Mouse (Mus musculus) limb, embryonic 13.5 days (tissue): Measurements from ENCODE around the gene Pigb. TPM values are rescaled to one million over a fixed set of nuclear protein-coding genes. Genes with fewer than 3 reads are reported as not detected.

ENCODE experiments used
- ATAC-seq: fragments of 200-750 bp; cut with Nextera tagmentation; 2 replicates; pipeline ENCODE4 v1.8.0; 2017; ENCODE audit warnings: low read depth, moderate number of reproducible peaks, moderate TSS enrichment; ENCODE audit not compliant: low FRiP score
- H3K27ac ChIP-seq: fragments of 300-500 bp; sonication (generic); 2 replicates; pipeline ENCODE4 v1.5.1; 2015; ENCODE audit warnings: inconsistent platforms, mild to moderate bottlenecking, moderate library complexity
- H3K27me3 ChIP-seq: fragments of 300-500 bp; sonication (generic); 2 replicates; pipeline ENCODE4 v1.6.1; 2015; ENCODE audit warnings: mild to moderate bottlenecking, inconsistent platforms
- H3K36me3 ChIP-seq: fragments of 300-500 bp; sonication (generic); 2 replicates; pipeline ENCODE4 v1.6.1; 2015; ENCODE audit warnings: inconsistent platforms, mild to moderate bottlenecking, moderate library complexity
- H3K4me1 ChIP-seq: fragments of 300-500 bp; sonication (generic); 2 replicates; pipeline ENCODE4 v1.6.1; 2015; ENCODE audit warnings: inconsistent platforms
- H3K4me2 ChIP-seq: fragments of 300-500 bp; sonication (generic); replicated peaks from 2 replicates; pipeline ENCODE4 v1.6.1; 2015; ENCODE audit warnings: inconsistent platforms, mild to moderate bottlenecking, moderate library complexity
- H3K4me3 ChIP-seq: fragments of 300-500 bp; sonication (generic); 2 replicates; pipeline ENCODE4 v1.5.1; 2015; ENCODE audit warnings: moderate library complexity, mild to moderate bottlenecking, inconsistent platforms
- H3K9ac ChIP-seq: fragments of 300-500 bp; sonication (generic); 2 replicates; pipeline ENCODE4 v1.6.1; 2015; ENCODE audit warnings: mild to moderate bottlenecking, inconsistent platforms
- H3K9me3 ChIP-seq: fragments of 300-500 bp; sonication (generic); 2 replicates; pipeline ENCODE4 v1.6.1; 2016; ENCODE audit warnings: inconsistent platforms
- WGBS: fragments of 180-500 bp; shearing (Covaris S2); methylation state at CpG from one replicate; pipeline ENCODE4 v1.1.7; 2015; 5-methylcytosine and 5-hydroxymethylcytosine counted together
- polyA plus RNA-seq: library from polyadenylated mRNA; unstranded; fragments of >200 nt; fragmentation: Nextera tagmentation; extraction: Ambion mirVana; gene quantifications from 2 replicates; pipeline ENCODE4 v1.2.1, GENCODE M21; 2015

Gene Pigb
- polyA plus RNA-seq, 1 experiment from 2014 or later = 13.0 TPM

DNA sequence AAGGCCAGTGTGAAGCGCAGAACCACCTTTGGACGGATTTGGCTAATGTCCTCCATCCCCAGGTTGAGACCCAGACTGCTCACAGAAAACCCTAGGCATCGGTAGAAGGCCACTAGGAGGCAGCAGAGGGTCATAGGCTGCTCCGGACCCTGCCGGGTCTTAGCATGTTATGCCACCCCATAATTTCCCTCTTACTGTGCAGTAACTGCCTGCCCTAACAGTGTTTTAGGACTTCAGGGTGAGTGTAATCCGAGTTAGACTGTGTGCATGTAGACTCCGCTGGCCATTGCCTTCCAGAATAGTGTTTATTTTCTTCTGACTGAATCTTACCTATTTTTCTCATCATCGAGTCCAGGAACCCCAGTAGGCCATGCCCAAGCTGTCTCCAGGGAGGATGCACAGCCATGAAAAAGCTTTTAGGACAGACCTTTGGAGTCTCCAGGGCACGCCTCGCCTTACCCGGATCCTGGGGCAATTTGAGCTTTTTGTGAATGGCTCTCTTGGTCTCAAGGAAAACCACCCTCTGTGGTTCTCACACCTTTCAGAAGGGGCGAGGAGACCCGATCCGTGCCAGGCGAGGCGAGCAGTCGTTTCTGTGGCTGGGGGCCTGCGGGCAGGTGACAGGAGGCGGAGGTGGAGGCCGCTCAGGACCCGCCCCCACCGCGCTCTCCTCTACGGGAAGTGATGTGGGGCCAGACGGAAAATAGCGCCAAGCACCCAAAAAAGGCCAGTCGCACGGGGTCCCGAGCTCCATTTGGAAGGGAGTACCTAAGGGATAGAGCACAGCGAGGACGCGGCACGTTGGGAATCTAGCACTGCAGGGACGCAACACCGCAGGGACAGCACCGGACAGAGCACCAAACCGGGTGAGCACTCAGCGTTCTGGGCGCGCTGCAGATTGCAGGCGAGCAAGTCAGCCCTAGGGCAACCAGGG is 4.2 kb upstream of the Pigb start, which contains the start of gene Rab27a:
TSS of gene Rab27a (plus strand) at position 709 of the 934 bp plus-strand sequence.
- Histone ChIP-seq H3K9me3 (no peaks in the 10 kb centered on the region), H3K4me1 (peaks cover 24% of the 10 kb centered on the region), H3K9ac (peak within 1 kb of the TSS; percentile 74), H3K27ac (no peak within 1 kb of the TSS), H3K36me3 (no peaks in the 10 kb centered on the region), H3K4me3 (peak within 1 kb of the TSS; percentile 59), H3K4me2 (peak within 1 kb of the TSS; percentile 91), H3K27me3 (no peaks in the 10 kb centered on the region)
- ATAC-seq = peak; percentile 51; the same call in 1 of the 2 replicates
- under 1% methylated on average over 41 of the region's 41 CpGs for WGBS

DNA sequence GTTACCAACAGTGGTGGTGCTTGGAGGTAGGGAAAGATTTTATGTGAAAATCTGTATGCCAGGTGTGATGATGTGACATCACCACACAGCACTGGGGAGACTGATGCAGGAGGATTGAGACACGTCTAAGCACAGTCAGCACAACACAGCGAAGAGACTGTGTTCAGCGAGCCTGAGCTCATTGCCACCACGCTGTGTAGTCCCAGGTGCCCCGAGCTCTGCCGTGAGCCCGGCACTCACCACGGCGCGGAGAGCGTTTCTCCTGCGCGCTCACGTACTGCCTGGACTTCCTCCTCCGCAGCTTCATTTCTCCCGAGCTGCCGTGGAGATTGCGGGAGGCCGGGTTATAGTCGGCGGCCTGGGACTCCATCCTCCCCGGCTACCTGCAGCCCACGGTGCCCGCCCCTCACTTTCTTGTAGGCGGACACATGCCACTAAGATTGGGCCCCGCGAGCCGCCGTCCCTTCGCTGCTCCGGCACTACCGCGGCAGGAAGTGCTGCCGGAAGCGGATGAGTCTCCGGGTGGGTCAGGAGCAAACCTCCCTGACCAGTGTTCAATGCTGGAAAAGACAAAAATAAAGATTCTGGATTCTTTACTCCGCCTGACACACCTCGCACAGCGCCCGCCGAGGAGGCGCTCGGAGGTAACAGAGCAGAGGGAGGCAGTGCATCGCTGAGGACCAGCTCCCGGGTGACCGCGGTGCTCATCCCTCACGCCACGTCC is 794 bp downstream of the Pigb start:
- H3K4me2 ChIP-seq = peak overlapping the region; percentile 88
- H3K27me3 ChIP-seq = no peaks in the 10 kb centered on the region
- under 1% methylated on average over 49 of the region's 49 CpGs for WGBS
- H3K36me3 ChIP-seq = peaks cover 9% of the 10 kb centered on the region
- peaks cover 19% of the 10 kb centered on the region for H3K4me1 ChIP-seq
- ATAC-seq = peak; percentile 89
- peak overlapping the region; percentile 73 for H3K9ac ChIP-seq
- H3K27ac ChIP-seq = peak overlapping the region; percentile 93
- H3K9me3 ChIP-seq = no peaks in the 10 kb centered on the region
- H3K4me3 ChIP-seq = peak overlapping the region; percentile 79

DNA sequence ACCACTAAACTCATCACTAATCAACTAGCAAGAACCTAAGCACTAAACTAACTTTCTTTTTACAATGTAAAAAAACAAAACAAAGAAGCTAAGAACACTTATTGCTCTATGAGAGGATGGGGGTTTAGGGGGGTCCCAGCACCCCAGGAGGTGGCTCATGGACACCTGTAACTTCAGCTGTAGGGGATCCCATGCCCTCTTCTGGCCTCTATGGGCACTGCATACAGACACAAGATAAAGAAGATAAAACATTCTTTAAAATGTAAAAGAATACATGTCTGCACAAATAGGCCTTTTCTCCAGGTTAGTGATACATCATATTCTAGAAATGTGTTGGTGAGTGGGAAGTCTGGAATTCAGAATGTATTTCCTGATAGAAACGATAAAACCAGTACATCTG is 6.8 kb downstream of the Pigb start:
- 91% methylated on average over 1 of the region's 1 CpGs for WGBS
- Histone ChIP-seq H3K4me1 (peaks cover 2% of the 10 kb centered on the region), H3K27ac (no peak overlapping the region), H3K36me3 (peaks cover 61% of the 10 kb centered on the region), H3K27me3 (no peaks in the 10 kb centered on the region), H3K9ac (no peak overlapping the region), H3K4me3 (no peak overlapping the region), H3K4me2 (no peak overlapping the region), H3K9me3 (no peaks in the 10 kb centered on the region)
- no peak for ATAC-seq

DNA sequence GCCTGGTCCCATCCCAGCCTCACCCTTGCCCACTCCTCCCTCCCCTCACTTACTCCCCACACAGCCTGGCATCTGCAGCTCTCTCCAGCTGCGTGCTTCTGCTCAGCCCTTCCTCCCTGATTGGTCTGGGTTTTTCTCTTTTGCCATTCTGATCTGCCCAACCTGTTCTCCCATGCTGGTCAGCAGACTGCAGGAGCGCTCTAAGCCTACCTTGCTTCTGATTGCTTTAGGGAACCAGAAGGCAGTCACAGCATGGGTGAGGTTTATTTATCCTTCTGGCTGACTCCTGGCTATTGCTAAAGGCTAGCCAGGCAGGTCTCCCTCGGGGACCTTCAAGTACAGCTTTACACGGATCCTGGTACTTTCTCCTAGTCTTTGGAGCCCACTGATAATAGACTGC is 8.8 kb downstream of the Pigb start:
- H3K4me2 ChIP-seq = no peak overlapping the region
- H3K4me3 ChIP-seq = no peak overlapping the region
- no peak for ATAC-seq
- H3K27me3 ChIP-seq = no peaks in the 10 kb centered on the region
- WGBS = 69% methylated on average over 4 of the region's 4 CpGs
- H3K9ac ChIP-seq = no peak overlapping the region
- peaks cover 62% of the 10 kb centered on the region for H3K36me3 ChIP-seq
- no peak overlapping the region for H3K27ac ChIP-seq
- 0 out of 2 replicates have a peak, but pooled peaks cover 2% of the 10 kb centered on the region for H3K4me1 ChIP-seq
- no peaks in the 10 kb centered on the region for H3K9me3 ChIP-seq

DNA sequence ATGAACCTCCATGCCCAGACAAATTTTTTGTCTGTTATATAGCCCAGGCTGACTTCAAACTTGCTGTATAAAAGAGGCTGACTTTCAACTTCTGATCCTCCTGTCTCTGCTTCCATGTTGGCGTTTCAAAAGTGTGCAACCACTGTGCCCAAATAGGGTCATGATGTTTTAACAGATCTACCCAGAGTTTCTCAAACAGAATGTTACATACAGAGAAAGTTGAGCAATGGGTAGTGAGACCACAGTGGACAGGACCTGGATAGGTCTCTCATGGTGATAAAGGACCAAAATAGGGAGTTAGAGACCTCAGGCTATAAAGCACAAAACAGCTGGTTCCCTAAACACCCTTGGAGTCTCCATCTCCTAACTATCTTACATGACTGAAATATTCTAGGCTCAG is 9.7 kb downstream of the Pigb start:
- no peak overlapping the region for H3K9ac ChIP-seq
- peaks cover 54% of the 10 kb centered on the region for H3K36me3 ChIP-seq
- no peaks in the 10 kb centered on the region for H3K9me3 ChIP-seq
- H3K4me3 ChIP-seq = no peak overlapping the region
- no peak for ATAC-seq
- no peak overlapping the region for H3K27ac ChIP-seq
- WGBS = 96% methylated on average over 1 of the region's 1 CpGs
- no peak overlapping the region for H3K4me2 ChIP-seq
- peaks cover 11% of the 10 kb centered on the region for H3K4me1 ChIP-seq
- no peaks in the 10 kb centered on the region for H3K27me3 ChIP-seq

DNA sequence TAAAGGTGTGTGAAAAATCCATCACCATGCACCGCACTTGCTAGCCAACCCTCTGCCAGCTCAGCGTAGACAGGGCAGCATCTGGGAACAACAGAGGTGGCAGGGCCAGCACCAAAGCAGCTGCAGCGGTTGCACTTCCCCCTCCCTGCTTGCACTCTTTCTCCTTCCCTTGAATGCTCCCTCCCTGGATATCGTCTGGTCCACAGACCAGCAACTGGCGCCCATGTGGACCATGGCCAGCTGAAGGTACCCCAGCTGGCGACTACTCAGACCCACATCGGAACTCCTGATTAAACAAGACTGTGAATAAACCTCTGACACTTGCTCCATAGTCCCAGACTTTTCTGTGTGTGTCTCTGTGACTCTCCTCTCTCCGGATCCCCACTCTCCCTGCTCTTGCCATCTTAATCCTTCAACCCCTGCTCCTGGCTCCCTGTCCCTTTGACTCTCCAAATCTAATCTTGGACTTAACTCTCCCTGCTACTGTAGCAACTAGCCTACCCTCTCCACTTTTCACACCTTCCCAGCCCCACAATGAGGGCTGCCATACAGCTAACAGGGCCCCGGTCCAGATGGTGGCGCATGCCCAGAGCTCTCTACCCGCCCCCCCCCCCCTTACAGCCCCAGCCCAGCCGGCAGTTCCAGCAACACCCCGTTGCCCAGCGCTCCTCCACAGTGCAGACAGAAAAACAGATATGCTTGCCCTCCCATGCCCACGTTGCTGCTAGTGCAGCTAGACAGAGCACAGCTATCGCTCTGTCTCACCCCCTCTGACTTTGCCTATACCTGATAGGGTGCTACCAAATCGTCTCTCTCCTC is 14.2 kb downstream of the Pigb start:
- Histone ChIP-seq H3K4me1 (peaks cover 11% of the 10 kb centered on the region), H3K27ac (peak overlapping the region; percentile 29; the same call in 1 of the 2 replicates), H3K9ac (no peak overlapping the region), H3K27me3 (no peaks in the 10 kb centered on the region), H3K9me3 (no peaks in the 10 kb centered on the region), H3K36me3 (peaks cover 45% of the 10 kb centered on the region), H3K4me2 (peak overlapping the region; percentile 54), H3K4me3 (peak overlapping the region; percentile 26)
- peak; percentile 78; the same call in 1 of the 2 replicates for ATAC-seq
- 21% methylated on average over 16 of the region's 17 CpGs for WGBS

DNA sequence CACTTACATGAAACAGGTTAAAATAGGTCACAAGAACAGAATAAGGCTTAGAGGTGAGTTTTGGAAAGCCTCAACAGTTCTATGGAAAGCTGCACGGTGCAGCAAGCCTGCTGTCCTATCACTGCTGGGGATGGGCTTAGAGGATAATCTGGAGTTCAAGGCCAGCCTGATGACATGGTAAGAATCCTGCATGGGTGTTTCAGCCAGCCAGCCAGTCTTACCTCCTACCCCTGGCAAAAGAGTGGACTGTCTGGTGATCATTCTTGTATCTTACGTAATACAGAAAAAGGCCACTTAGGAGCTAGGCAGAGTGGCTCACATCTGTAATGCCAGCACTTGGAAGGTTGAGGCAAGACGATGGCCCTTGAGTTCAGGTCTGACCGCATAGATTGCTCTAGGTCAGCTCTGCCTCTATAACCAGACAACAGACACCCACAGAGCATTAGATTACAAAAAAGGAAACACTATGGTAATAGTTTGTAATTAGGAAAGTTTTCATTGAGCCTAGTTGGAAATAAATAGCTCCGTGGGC is 19.5 kb downstream of the Pigb start:
- no peaks in the 10 kb centered on the region for H3K9me3 ChIP-seq
- H3K36me3 ChIP-seq = peaks cover 74% of the 10 kb centered on the region
- H3K9ac ChIP-seq = no peak overlapping the region
- WGBS = 88% methylated on average over 5 of the region's 5 CpGs
- no peak overlapping the region for H3K27ac ChIP-seq
- no peak for ATAC-seq
- no peak overlapping the region for H3K4me3 ChIP-seq
- H3K27me3 ChIP-seq = no peaks in the 10 kb centered on the region
- H3K4me1 ChIP-seq = peaks cover 1% of the 10 kb centered on the region
- no peak overlapping the region for H3K4me2 ChIP-seq

DNA sequence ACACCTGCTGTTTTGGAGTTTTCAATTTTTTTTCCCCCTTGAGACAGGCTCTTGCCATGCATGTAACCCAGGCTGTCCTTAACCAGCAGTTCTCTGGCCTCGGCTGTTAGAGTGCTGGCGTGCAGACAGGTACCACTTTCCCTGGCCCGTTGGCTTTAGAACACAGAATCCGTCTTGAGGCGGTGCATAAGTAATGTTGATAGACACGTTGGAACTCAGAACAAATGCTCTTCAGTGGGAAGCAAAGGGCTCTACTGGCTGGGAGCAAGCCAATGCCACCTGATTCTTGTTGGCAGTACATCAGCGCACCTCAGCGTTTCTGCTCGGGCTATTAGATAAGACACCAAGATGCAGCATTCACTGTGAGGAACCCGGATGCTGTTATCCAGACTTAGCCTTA is 20.3 kb downstream of the Pigb start:
- Histone ChIP-seq H3K9ac (no peak overlapping the region), H3K27me3 (no peaks in the 10 kb centered on the region), H3K36me3 (peaks cover 78% of the 10 kb centered on the region), H3K4me3 (no peak overlapping the region), H3K9me3 (no peaks in the 10 kb centered on the region), H3K4me2 (no peak overlapping the region), H3K27ac (no peak overlapping the region), H3K4me1 (no peaks in the 10 kb centered on the region)
- ATAC-seq = no peak
- 92% methylated on average over 10 of the region's 10 CpGs for WGBS

DNA sequence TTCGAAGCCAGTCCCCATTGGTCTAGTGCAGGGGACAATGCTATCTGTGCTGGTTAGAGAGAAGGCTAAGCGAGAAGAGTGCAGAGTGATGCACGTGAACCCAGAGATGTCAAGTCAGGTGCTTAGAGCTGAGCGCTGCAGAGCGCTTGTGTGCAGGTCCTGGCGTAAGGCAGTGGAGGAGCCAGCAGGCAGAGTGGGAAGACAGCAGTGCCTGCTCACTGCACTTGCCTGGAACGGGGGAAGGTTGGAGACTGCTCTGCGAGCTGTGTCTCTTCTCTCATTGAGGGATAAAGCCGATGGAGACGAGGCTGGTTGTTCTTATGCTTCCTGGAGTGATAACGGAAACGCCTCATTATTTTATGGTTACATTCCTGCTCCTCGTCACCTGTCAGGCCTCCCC is 25.5 kb downstream of the Pigb start:
- no peak for ATAC-seq
- no peaks in the 10 kb centered on the region for H3K27me3 ChIP-seq
- H3K9ac ChIP-seq = no peak overlapping the region
- H3K4me3 ChIP-seq = no peak overlapping the region
- 68% methylated on average over 13 of the region's 13 CpGs for WGBS
- no peaks in the 10 kb centered on the region for H3K4me1 ChIP-seq
- H3K27ac ChIP-seq = no peak overlapping the region
- H3K9me3 ChIP-seq = no peaks in the 10 kb centered on the region
- H3K36me3 ChIP-seq = peaks cover 71% of the 10 kb centered on the region
- no peak overlapping the region for H3K4me2 ChIP-seq

DNA sequence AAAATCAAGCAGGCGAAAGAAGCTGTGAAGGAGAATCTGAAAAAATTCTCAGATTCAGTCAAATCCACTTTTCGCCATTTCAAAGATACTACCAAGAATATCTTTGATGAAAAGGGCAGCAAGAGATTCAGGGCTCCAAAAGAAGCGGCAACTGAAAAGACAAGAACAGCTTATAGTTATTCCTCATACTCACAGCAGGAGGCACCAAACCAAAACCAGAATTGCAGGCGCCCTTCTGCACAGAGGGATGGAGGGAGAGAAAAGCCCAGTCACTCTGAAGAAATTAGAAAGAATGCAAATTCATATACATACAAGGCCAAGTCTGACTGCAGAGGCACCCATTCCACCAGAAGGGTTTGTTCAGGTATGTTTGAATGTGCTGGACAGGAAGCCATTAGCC is 27.5 kb downstream of the Pigb start:
- Histone ChIP-seq H3K27me3 (no peaks in the 10 kb centered on the region), H3K9me3 (no peaks in the 10 kb centered on the region), H3K4me2 (no peak overlapping the region), H3K9ac (no peak overlapping the region), H3K4me3 (no peak overlapping the region), H3K27ac (no peak overlapping the region), H3K36me3 (peaks cover 50% of the 10 kb centered on the region), H3K4me1 (no peaks in the 10 kb centered on the region)
- no peak for ATAC-seq
- WGBS = 91% methylated on average over 4 of the region's 4 CpGs

DNA sequence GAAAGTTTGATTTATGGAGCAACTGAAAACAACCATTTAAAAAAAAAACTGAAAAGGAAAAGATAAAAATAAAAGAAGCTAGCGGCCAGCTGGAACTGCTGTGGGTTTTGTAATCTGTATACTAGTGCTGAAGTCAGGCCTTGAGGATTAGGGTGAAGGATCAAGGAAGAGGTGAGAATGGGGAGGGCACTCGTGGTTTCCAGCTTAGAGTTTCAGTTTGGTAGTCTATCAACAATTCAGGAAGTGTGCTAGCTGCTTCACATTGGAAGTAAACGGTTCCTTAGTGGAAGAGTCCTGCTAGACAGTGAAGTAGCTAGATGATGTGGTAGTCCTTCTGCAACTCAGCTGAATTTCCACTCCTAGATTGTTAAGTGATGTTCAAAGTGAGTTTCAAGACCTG is 31.8 kb downstream of the Pigb start:
- H3K9ac ChIP-seq = no peak overlapping the region
- 75% methylated on average over 3 of the region's 3 CpGs for WGBS
- no peaks in the 10 kb centered on the region for H3K4me1 ChIP-seq
- no peak for ATAC-seq
- peaks cover 18% of the 10 kb centered on the region for H3K36me3 ChIP-seq
- no peaks in the 10 kb centered on the region for H3K9me3 ChIP-seq
- no peak overlapping the region for H3K4me3 ChIP-seq
- H3K27me3 ChIP-seq = no peaks in the 10 kb centered on the region
- no peak overlapping the region for H3K27ac ChIP-seq
- no peak overlapping the region for H3K4me2 ChIP-seq
